Mouse (Mus musculus) lung, postnatal 0 days (tissue): Measurements from ENCODE around the gene Gm4792.

ENCODE experiments used
- CTCF ChIP-seq: IDR thresholded peaks from 2 replicates; pipeline ENCODE4 v1.5.1; 2016; ENCODE audit warnings: antibody characterized with exemption, mild to moderate bottlenecking
- EP300 ChIP-seq: IDR thresholded peaks from 2 replicates; pipeline ENCODE4 v1.6.1; 2016; ENCODE audit warnings: antibody characterized with exemption, mild to moderate bottlenecking, control low read depth

GRCm38 (mm10) chr10:94344631-94345417 is 46.3 kb upstream of the Gm4792 start:
- no peak for TF ChIP-seq CTCF
- TF ChIP-seq EP300, result no peak
